Mouse (Mus musculus) cerebellum, postnatal 36 days (tissue): Measurements from ENCODE around the gene Plxna3.

ENCODE experiments used
- DNase-seq, 2 experiments: peaks; one replicate each; pipeline ENCODE4 v3.0.0; 2021 to 2022; ENCODE audit warnings: mixed read lengths in 2 of 2

Gene Plxna3

DNA sequence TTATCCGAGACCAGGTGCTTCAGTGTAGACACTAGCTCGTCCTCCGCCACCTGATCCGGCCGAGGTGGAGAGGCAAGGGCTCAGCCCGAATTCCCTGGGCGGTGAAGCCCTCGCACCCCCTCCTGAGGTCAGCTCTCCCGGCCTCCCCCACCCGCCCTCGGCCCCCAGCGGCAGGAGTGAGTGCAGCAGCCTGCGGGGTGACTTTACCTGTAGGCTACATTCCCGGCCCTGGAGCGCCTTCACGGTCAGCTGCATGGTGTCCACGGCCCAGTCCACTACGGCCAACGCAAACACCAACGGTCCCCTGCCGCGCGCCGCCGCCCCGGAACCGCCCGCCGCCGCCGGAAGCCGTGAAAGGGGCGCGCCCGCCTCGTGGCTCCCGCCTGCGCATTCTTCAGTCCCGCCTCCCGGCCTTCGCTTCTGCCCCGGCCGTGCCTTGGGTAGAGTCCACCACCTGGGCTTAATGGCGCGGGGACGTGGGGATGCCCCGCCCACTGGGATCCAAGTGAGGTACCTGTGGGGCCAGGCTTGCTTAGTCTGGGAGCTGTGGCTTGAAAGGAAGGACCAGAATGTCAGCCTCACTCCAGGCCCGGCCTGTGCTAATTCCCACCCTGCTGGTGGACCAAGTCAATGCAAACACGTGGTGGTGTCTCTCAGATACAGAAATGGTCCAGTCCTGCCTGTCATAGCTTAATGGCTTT, 39.5 kb downstream of the Plxna3 start:
- peak; percentile 66 to 72 for DNase-seq

GRCm38 (mm10) chrX:74372888-74373549, 44.2 kb downstream of the Plxna3 start, which contains the start of the genes Ubl4a and Slc10a3:
Ubl4a (minus strand) TSS chrX:74373218.
Slc10a3 (minus strand) TSS chrX:74373349.
- DNase-seq: peak; percentile 68 to 78

GRCm38 (mm10) chrX:74384451-74384850, 55.6 kb downstream of the Plxna3 start:
- no peak for DNase-seq

GRCm38 (mm10) chrX:74388153-74388552, 59.3 kb downstream of the Plxna3 start:
- DNase-seq: no peak

- DNase-seq: peak; percentile 73 to 80
These were observed 63.9 kb downstream of the Plxna3 start, which contains the start of the genes Fam3a and Ikbkg for GRCm38 (mm10) chrX:74392535-74393443. Fam3a (minus strand) TSS chrX:74393272. Ikbkg (plus strand) TSS chrX:74393290.
